Mouse (Mus musculus): Measurements from ENCODE around the gene Wbp2.

Wbp2 gene

DNA sequence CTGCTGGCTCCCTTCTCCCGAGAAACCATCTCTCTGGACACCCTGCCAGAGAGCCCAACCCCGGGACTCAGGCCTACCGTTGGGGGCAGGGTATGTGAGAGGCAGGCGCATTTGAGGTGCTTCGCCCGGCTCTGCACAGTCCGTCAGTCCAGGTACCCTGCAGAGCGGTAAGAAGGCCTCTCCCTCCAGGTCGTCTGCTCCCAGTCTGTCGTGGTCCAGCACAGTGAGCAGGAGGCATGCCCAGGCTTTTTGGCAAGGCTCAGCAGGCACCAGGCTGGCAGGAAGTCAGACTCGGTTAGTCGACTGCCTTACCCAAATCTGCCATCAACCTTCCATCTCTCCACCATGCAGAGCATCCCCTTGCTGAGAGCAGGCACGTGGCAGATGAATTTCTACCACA is 23.2 kb downstream of the Wbp2 start:
- no peak for DNase-seq (ENCODE audit: low read depth, low spot score)

- no peak for DNase-seq (ENCODE audit: low read depth, low spot score)
These were observed 24.3 kb downstream of the Wbp2 start for GRCm38 (mm10) chr11:116062521-116062920.

DNA sequence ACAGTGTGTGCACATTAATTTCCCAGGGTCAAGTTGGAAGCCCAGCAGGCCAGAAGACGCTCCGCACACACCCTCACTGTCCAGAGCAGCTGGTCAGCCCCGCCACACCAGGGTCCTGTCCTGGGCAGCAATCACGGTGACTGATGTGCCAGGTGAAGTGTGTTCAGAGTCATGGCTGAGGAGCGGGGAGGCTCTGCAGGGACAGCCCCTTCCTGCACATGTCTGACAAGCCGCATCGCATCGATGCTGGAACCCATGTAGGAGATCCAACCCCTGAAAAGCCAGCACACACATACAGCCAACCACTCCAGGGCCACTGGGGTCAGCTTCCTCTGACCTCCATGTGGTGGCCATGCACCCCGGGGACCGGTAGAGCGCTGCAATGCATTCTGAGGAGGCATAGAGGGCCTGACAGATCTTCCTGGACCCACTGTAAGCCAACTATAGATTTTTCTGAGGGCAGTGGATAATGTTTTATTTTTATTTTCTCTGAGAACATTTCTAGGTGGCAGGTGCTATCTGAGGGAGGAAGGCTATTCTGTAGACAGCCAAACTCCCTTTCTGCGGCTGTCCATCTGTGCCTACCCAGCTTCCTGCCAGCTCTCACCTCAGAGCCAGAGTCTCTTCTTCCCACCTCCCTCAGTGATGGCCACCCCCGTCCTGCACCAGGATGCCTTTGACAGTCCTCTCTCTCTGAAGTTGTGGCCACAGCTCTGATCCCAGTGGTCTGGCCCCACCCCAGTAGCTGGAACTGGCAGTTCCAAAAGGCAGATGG is 25.0 kb downstream of the Wbp2 start:
- no peak for DNase-seq (ENCODE audit: low read depth, low spot score)

- no peak for DNase-seq (ENCODE audit: low read depth, low spot score)
These were observed 26.2 kb downstream of the Wbp2 start for GRCm38 (mm10) chr11:116060596-116060995.

DNA sequence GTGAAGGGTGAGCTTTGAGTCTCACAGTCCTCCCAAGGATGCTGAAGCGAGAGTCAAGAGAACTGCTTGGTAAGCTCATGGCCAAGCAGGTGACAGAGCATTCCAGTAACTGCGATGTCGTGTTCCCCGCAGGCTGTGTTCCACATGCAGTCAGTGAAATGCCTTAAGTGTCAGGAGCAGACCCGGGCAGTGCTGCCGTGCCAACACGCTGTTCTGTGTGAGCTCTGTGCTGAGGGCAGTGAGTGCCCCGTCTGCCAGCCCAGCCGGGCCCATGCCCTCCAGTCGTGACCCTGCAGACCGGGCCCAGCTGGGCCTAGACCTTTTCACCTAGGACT is 27.1 kb downstream of the Wbp2 start:
- no peak for DNase-seq (ENCODE audit: low read depth, low spot score)

GRCm38 (mm10) chr11:116058868-116059690 is 27.7 kb downstream of the Wbp2 start:
- no peak for DNase-seq (ENCODE audit: low read depth, low spot score)

DNA sequence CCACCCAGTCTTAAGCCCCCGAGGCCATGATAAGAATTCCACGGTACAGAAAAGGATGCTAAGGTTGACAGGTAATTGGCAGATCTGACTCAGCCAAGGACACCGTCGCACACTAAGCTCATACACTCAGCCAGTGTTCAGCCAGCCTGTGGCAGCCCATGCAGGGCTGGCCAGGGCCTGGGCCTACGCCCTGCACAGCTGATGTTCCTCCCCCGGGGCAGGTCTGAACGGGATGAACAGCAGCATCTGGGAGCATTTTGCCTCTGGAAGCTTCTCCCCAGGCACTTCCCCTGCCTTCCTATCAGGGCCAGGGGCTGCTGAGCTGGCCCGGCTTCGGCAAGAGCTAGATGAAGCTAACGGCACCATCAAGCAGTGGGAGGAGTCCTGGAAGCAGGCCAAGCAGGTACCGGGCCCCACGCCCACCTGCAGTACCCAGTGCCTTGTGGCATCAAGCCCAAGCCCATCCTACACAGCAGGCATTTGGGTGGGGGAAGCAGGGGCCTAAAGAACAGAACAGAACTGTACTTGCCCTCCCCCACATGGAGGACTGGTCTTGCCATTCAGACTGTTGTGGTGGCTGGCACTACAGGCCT is 28.7 kb downstream of the Wbp2 start:
- no peak for DNase-seq (ENCODE audit: low read depth, low spot score)

DNA sequence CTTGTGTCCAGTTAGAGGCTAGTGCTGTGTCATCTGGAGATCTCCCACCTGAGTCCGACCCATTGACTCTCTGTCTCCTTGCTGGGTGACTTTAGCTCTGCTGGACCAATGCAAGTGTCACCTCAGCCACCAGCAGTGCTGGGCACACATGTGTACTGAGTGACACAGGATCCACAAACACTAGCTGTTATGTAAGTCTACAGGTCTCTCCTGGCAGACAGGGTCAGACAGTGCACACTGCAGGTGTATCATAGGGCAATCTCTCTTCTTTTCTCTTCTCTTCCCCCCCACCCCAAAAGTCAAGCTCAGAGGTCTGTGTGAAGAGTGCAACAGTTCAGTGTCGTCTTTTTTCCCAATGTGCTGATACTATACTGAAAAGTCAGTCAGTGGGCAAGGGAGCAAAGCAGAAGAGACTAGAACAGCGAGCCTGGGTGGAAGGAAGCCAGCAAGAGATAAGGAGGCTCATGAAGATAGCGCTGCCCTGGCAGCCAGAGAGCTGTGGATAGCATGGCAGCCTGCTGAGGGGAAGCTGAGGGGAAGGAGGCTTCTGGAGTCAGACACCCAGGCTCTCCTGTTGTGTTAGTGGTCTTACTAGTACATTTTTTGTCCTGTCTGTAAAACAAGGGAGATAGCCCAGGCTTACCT is 29.4 kb downstream of the Wbp2 start:
- no peak for DNase-seq (ENCODE audit: low read depth, low spot score)

- no peak for DNase-seq (ENCODE audit: low read depth, low spot score)
These were observed 30.9 kb downstream of the Wbp2 start for GRCm38 (mm10) chr11:116055873-116056272.

- DNase-seq (ENCODE audit: low read depth, low spot score), result no peak
These were observed 33.1 kb downstream of the Wbp2 start for GRCm38 (mm10) chr11:116053510-116054229.

DNA sequence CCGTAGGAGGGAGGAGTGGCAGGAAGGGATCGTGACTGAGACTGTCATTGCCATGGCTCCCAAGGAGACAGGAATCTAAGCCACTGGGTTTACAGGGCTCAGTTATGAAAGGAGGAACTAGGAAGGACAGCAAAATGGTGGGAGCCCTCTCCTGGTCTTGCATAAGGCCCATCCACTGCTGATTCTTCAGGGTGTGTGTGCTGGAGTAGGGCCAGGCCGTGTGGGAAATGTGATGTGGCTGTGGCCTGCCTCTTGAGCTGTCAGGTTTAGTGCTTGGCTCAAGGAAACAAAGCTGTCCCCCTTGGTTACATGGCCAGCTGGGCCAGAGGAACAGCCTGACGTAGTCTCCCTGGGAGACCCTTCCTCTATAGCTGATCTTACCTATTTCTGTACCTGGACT is 36.6 kb downstream of the Wbp2 start:
- DNase-seq (ENCODE audit: low read depth, low spot score), result no peak

DNA sequence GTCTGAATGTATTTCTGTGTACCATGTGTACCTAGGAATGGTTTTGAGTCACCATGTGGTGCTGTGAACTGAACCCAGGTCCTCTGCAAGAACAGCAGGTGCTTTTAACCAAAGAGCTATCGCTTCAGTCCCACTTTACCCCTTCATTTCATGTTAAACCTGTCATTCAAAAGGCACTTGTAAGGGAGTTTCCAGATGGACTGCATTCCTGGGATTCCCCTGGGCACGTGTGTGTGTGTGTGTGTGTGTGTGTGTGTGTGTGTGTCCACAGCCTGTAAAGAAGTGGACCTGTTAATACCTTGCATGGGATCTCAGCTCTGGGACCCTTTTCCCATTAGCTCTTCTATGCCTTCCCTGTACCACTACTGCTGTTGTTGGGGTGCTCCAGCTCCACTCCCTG is 37.2 kb downstream of the Wbp2 start:
- no peak for DNase-seq (ENCODE audit: low read depth, low spot score)

GRCm38 (mm10) chr11:116045173-116045572 is 41.6 kb downstream of the Wbp2 start:
- DNase-seq (ENCODE audit: low read depth, low spot score), result no peak

- no peak for DNase-seq (ENCODE audit: low read depth, low spot score)
These were observed 43.5 kb downstream of the Wbp2 start for GRCm38 (mm10) chr11:116043286-116043685.

DNA sequence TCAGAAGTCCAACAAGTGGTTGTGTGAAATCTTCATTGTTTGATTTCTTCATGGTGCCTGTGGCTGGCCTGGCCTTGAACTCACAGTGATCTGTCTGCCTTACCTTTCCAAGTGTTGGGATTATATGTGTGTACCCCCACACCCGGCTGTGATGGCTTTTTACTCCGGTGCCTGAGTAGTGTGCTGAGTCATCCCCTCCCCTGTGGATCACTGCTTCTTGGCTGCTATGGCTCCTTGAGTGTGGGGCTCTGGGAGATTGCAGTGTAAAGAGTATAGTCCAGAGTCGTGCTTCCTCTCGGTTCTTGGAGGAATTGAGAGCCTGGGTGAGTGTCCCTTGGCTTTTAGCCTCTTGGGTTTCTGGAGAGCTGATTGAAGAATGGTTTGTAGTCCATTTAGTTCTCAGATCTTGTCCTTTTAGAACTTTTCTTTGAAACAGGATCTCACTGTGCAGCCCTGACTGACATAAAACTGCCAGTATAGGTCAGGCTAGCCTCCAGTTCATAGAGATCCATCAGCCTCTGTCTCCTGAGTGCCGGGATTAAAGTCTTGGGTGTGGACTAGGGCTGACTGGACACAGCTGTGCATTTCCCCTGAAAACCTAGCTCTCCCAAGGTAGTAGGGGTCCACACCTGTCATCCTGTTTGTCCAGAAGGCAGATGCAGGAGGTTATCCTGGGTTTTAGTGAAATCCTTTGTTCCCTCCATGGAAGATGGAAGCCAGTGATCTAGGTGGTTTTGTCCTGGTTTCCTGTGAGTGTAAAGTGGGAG is 44.2 kb downstream of the Wbp2 start:
- no peak for DNase-seq (ENCODE audit: low read depth, low spot score)

DNA sequence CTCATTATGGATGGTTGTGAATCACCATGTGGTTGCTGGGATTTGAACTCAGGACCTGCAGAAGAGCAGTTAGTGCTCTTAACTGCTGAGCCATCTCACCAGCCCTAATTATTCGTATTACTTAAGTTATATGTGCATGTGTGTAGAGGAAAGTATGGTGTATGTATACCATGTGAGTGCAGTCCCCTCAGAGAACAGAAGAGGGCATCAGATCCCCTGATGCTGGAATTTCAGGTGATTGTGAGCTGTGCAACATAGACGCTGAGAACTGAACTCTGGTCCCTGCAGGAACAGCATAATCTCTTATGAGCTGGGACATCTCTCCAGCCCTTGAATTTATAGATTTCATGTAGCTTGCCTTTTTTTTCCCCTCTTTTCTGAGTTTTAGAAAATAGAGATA is 45.0 kb downstream of the Wbp2 start:
- DNase-seq (ENCODE audit: low read depth, low spot score), result no peak

DNA sequence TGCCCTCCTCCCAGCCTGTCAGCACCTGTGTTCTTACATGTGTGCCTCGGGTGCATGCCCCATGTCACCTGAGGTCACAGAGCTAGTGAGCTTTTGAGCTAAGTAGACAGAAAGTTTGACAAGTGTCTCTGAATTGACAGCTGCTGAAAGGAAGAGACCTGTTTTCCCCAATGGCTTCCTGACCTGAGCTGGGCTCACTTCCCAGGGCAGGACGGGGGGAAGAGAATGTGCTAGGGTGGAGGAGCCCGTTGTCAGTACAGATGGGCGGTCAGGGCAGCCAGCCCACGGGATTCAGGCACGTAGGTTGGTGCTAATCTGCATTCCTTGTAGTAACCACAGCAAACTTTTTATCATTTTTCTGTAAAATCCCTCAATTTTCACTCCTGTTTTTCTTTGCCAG is 46.2 kb downstream of the Wbp2 start:
- DNase-seq (ENCODE audit: low read depth, low spot score), result no peak

DNA sequence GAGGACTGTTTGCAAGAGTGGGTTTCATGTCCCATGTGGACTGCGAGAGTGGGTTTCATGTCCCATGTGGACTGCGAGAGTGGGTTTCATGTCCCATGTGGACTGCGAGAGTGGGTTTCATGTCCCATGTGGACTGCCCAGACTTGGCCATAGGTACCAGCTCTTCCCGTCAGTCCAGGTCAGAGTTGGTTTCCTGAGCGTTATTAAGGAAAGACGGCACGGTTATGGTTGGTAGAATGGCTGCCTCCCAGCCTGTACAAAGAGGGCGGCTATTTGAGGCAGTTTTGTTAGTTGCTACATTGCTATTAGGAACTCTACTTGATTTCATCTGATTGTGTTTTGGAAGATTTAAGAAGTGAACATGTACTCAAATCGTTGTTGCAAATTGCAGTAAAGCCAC is 49.0 kb downstream of the Wbp2 start:
- no peak for DNase-seq (ENCODE audit: low read depth, low spot score)

DNA sequence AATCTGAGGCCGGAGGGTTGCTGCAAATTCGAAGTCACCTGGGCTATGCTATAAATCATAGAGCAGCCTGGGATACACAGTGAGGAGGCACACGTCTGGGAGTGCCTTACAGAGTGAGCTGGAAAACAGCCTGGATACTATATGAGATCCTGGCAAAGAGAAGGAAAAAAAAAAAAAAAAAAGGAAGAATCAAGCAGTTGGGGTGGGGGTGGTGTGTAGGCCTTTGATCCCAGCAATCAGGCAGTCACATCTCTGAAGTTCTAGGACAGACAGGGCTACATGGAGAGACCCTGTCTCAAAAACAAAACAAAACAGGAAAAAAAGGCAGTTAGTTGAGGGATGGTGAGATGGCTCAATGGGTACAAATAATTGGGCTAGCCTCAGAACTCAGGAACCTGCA is 50.1 kb downstream of the Wbp2 start:
- DNase-seq (ENCODE audit: low read depth, low spot score), result no peak

- DNase-seq (ENCODE audit: low read depth, low spot score), result no peak
These were observed 52.2 kb downstream of the Wbp2 start for GRCm38 (mm10) chr11:116034584-116034983.
